In genomic region chr4:124292254-124292653, GRCm38 (mm10) we compare ENCODE assay signal across 11 mouse cellular contexts.
DNase-seq lines count a peak whose midpoint lies in the region; ATAC-seq and TF ChIP-seq lines count a peak whose summit lies in the region.
"Had no signal": no experiment of that assay in that cellular context is flagged by ENCODE, and none has a peak within 500 bp of the region (broad histone marks: within the 10 kb centered on the region; RNA-seq: fewer than 3 reads in every experiment).

No protein-coding gene starts in this region.

- H3K36me3 ChIP-seq in forebrain, embryonic 12.5 days (replicated peaks): no peaks in the 10 kb centered on the region
- H3K36me3 ChIP-seq in hindbrain, embryonic 15.5 days: no peaks in the 10 kb centered on the region
- H3K36me3 ChIP-seq in neural tube, embryonic 15.5 days: no peaks in the 10 kb centered on the region
- no peaks in the 10 kb centered on the region for H3K36me3 ChIP-seq in liver, embryonic 12.5 days

- WGBS in lung, adult 2 months: 46% methylated on average over 17 of the region's 17 CpGs
- WGBS in forebrain, embryonic 12.5 days: 21% methylated on average over 17 of the region's 17 CpGs
- WGBS in hindbrain, embryonic 15.5 days: 10% methylated on average over 17 of the region's 17 CpGs
- WGBS in neural tube, embryonic 15.5 days: 30% methylated on average over 17 of the region's 17 CpGs
- 58% methylated on average over 17 of the region's 17 CpGs for WGBS in liver, embryonic 12.5 days (ENCODE audit: insufficient replicate concordance)

- no peaks in the 10 kb centered on the region for H3K9me3 ChIP-seq in forebrain, embryonic 12.5 days
- H3K9me3 ChIP-seq in hindbrain, embryonic 15.5 days: no peaks in the 10 kb centered on the region
- H3K9me3 ChIP-seq in neural tube, embryonic 15.5 days (replicated peaks): no peaks in the 10 kb centered on the region
- H3K9me3 ChIP-seq in liver, embryonic 12.5 days (replicated peaks): no peaks in the 10 kb centered on the region

- H3K27ac ChIP-seq in forebrain, embryonic 12.5 days: no peak overlapping the region
- H3K27ac ChIP-seq in hindbrain, embryonic 15.5 days (replicated peaks): no peak overlapping the region; the same call in 1 of the 2 replicates
- no peak overlapping the region for H3K27ac ChIP-seq in neural tube, embryonic 15.5 days (replicated peaks)
- H3K27ac ChIP-seq in liver, embryonic 12.5 days: no peak overlapping the region
- H3K27ac ChIP-seq: liver, embryonic 14.5 days had no signal

- 0 out of 2 replicates have a peak overlapping the region, but pooled peaks have one; percentile 6 for H3K4me2 ChIP-seq in forebrain, embryonic 12.5 days
- peak overlapping the region; percentile 30 for H3K4me2 ChIP-seq in hindbrain, embryonic 15.5 days
- no peak overlapping the region for H3K4me2 ChIP-seq in neural tube, embryonic 15.5 days
- H3K4me2 ChIP-seq in liver, embryonic 12.5 days: no peak overlapping the region

- peak; percentile 24 for DNase-seq in lung, postnatal 10 days
- DNase-seq in lung, adult 2 months: no peak
- no peak for DNase-seq in right cerebral cortex, postnatal 14 days
- no peak for DNase-seq in spleen, postnatal 4 days (ENCODE audit: low spot score in 2 of 2)
- DNase-seq: heart, adult 18-20 months; right cerebral cortex, postnatal 25 days had no signal

- no peaks in the 10 kb centered on the region for H3K4me1 ChIP-seq in lung, adult 2 months (ENCODE audit: control insufficient read depth, insufficient read depth, low read length)
- H3K4me1 ChIP-seq in forebrain, embryonic 12.5 days: peaks cover 17% of the 10 kb centered on the region
- peaks cover 10% of the 10 kb centered on the region for H3K4me1 ChIP-seq in hindbrain, embryonic 15.5 days (replicated peaks)
- H3K4me1 ChIP-seq in neural tube, embryonic 15.5 days: peaks cover 7% of the 10 kb centered on the region
- H3K4me1 ChIP-seq in liver, embryonic 12.5 days: no peaks in the 10 kb centered on the region

- H3K4me3 ChIP-seq in lung, adult 2 months (replicated peaks; ENCODE audit: extremely low read depth, low read depth, low read length): no peak overlapping the region
- H3K4me3 ChIP-seq in forebrain, embryonic 12.5 days (replicated peaks): no peak overlapping the region
- H3K4me3 ChIP-seq in hindbrain, embryonic 15.5 days: no peak overlapping the region
- no peak overlapping the region for H3K4me3 ChIP-seq in neural tube, embryonic 15.5 days (replicated peaks)
- no peak overlapping the region for H3K4me3 ChIP-seq in liver, embryonic 12.5 days

- ATAC-seq in forebrain, embryonic 12.5 days (ENCODE audit: low FRiP score): peak; percentile 83; the same call in 1 of the 2 replicates
- no peak for ATAC-seq in hindbrain, embryonic 15.5 days (ENCODE audit: low FRiP score, low read depth)
- no peak for ATAC-seq in neural tube, embryonic 15.5 days (ENCODE audit: low FRiP score)
- no peak for ATAC-seq in liver, embryonic 12.5 days

- H3K9ac ChIP-seq in forebrain, embryonic 12.5 days: peak overlapping the region; percentile 13; the same call in 1 of the 2 replicates
- no peak overlapping the region for H3K9ac ChIP-seq in hindbrain, embryonic 15.5 days
- 0 out of 2 replicates have a peak overlapping the region, but pooled peaks have one; percentile 3 for H3K9ac ChIP-seq in neural tube, embryonic 15.5 days (replicated peaks)
- H3K9ac ChIP-seq in liver, embryonic 12.5 days: no peak overlapping the region
- H3K9ac ChIP-seq: liver, embryonic 14.5 days had no signal

- TF ChIP-seq POLR2A in lung, adult 2 months (IDR thresholded peaks at IDR 0.05; ENCODE audit: borderline replicate concordance, extremely low read depth, low read depth, low read length): no peak

- TF ChIP-seq CTCF in lung, adult 2 months (IDR thresholded peaks at IDR 0.05; ENCODE audit: insufficient read depth, low read length): no peak

- H3K27me3 ChIP-seq in forebrain, embryonic 12.5 days: peaks cover 35% of the 10 kb centered on the region
- peaks cover 4% of the 10 kb centered on the region; the same call in 1 of the 2 replicates for H3K27me3 ChIP-seq in hindbrain, embryonic 15.5 days
- H3K27me3 ChIP-seq in neural tube, embryonic 15.5 days (replicated peaks): no peaks in the 10 kb centered on the region; the same call in 1 of the 2 replicates
- no peaks in the 10 kb centered on the region for H3K27me3 ChIP-seq in liver, embryonic 12.5 days (replicated peaks)

Comparison
In these comparisons a context has a peak if more than half of its experiments do, and no peak if none do; other contexts are left out.
1. H3K4me2 ChIP-seq: peak in forebrain, embryonic 12.5 days (single experiment) and hindbrain, embryonic 15.5 days (single experiment); none in neural tube, embryonic 15.5 days (single experiment) and liver, embryonic 12.5 days (single experiment).
2. H3K9ac ChIP-seq: peak in forebrain, embryonic 12.5 days (single experiment) and neural tube, embryonic 15.5 days (single experiment); none in hindbrain, embryonic 15.5 days (single experiment) and liver, embryonic 12.5 days (single experiment).